Mouse (Mus musculus): Measurements from ENCODE around the gene Atp6v0c.
"Not testable (repeated sequence)": the region's sequence is repeated elsewhere in the genome, so short reads cannot be mapped to it uniquely, and the experiment has no call there.

Gene Atp6v0c

GRCm38 (mm10) chr17:24157121-24157520 lies 12.4 kb downstream of the Atp6v0c start:
- in situ Hi-C loops (cut with MboI, MseI): no loop called here

DNA sequence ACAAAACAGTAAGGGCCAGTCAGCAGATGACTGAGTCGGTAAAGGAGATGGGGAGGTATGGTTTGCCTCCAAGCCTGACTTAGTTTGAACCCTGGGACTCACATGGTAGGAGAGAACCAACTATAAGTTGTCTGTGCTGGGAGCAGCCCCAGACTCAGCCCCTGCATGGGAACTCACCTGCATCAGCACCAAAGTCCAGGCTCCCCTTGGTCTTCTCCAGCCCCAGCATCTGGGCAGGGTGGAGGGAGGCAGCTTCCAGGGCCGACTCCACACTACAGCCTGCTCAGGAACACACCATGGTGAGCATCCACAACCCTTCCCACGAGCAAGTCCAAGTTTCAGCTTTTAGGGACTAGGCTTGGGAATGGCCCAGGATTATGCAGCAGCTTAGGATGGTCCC lies 13.1 kb downstream of the Atp6v0c start:
- in situ Hi-C loops (cut with MboI, MseI): no loop called here

GRCm38 (mm10) chr17:24155742-24156141 lies 13.8 kb downstream of the Atp6v0c start:
- in situ Hi-C loops (cut with MboI, MseI): no loop called here

DNA sequence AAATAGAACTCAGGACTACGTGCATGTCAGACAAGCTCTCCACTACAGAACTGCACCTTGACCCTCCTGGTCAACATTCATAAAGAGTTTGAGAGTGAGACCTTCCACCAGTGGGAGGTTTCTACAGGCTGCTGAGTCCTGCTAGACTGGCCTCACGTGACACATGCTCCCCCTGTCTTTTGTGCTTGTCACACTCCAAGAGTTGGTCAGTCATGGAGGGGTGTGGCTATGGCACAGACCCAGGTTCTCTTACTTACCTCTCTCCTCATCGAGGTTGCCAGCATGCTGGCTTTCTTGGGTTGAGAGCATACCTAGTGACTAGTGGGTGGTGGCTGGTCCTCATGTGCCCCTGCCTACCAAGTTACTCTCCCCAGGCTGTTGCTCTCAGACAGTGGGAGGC lies 15.0 kb downstream of the Atp6v0c start:
- in situ Hi-C loops (cut with MboI, MseI): no loop called here

- in situ Hi-C loops (cut with MboI, MseI): no loop called here
Measured at GRCm38 (mm10) chr17:24151890-24152563, 17.5 kb downstream of the Atp6v0c start.

GRCm38 (mm10) chr17:24151382-24151781 lies 18.1 kb downstream of the Atp6v0c start:
- in situ Hi-C loops (cut with MboI, MseI): no loop called here

- in situ Hi-C loops (cut with MboI, MseI): no loop called here
Measured at GRCm38 (mm10) chr17:24150824-24151223, 18.7 kb downstream of the Atp6v0c start, which contains the start of gene Pdpk1. Pdpk1 (minus strand) TSS chr17:24150924.

GRCm38 (mm10) chr17:24149421-24149820 lies 20.1 kb downstream of the Atp6v0c start:
- in situ Hi-C loops (cut with MboI, MseI): loop anchor here (10.0 kb wide), 1 partner anchor 555 kb away; the partner anchor contains the start of gene Tbl3

DNA sequence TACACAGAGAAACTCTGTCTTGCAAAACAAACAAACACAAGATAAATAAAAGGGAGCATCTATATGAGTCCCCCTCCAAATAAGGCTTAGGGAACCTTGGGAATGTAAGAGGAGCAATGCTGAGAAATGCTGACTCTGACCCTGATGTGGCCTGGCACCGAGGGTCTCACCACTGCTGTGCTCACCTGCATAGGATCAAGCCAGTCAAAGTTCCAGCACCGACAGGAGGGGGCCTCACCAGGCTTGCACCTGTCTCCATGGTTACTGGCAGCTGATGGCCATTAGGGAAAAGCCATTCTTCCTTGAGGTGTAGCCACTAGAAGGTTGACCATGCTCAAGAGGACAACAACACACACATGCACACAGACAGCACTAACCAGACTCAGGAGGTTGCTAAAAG lies 26.6 kb downstream of the Atp6v0c start:
- in situ Hi-C loops (cut with MboI, MseI): loop anchor here (10.0 kb wide), 1 partner anchor 562 kb away; the partner anchor contains the start of gene Tbl3

DNA sequence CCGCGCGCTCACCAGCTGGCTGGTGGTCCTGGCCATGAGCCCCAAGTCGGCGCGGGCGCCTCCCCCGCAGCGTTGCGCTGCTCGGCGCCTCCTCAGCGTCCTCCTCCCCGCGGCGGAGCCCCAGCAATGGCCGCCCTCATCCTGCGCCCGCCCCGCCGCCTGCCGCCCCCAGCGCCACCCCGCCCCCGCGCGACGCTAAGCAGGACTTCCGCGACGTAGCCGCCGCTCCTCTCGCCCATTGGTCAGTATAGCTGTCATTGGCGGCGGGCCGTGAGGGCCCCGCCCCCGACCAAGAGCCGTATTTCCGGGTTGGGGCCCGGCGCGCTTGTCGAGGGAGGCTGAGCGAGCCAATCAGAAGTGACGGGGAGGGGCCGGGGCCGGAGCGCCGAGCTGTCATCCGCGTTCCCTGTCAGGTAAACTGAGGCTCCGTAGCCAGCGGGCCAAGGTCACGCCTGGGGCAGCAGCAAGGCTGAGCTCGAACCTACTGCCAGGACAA lies 28.0 kb downstream of the Atp6v0c start:
- in situ Hi-C loops (cut with MboI, MseI): loop anchor here (10.0 kb wide), 1 partner anchor 563 kb away; the partner anchor contains the start of gene Tbl3

DNA sequence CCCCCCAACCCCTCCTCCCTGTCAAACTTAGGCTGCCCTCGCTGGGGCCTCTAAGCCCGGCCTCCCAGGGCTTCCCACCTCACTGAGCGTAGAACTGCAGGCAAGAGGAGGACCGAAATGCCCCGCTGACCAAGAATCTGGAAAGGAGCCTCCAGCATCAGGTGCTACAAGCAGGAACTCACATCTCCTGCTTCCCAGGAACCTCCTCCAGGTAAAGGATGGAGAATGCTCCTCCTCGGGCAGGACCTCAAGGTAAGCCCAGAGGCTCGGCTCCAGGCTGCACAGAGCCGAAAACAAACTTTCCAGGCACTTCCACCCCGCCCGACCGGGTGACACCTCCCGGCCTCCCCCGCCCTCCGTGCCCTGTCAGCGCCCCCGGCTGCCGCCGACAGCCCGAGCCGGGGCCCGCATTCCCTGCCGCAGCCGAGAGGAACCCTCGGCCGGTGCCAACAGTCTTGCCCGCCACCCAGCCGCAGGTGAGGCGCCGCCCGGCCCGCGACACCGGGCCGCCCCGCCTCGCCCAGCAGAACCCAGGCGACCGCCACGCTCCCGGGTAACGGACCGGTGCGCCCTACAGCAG lies 28.6 kb downstream of the Atp6v0c start:
- in situ Hi-C loops (cut with MboI, MseI): loop anchor here (10.0 kb wide), 1 partner anchor 564 kb away; the partner anchor contains the start of gene Tbl3

GRCm38 (mm10) chr17:24139968-24140367 lies 29.5 kb downstream of the Atp6v0c start:
- in situ Hi-C loops (cut with MboI, MseI): loop anchor here (10.0 kb wide), 1 partner anchor 565 kb away; the partner anchor contains the start of gene Tbl3

- in situ Hi-C loops (cut with MboI, MseI): no loop called here
Measured at GRCm38 (mm10) chr17:24139256-24139655, 30.2 kb downstream of the Atp6v0c start.

- in situ Hi-C loops (cut with MboI, MseI): no loop called here
Measured at GRCm38 (mm10) chr17:24137226-24137880, 32.1 kb downstream of the Atp6v0c start.

DNA sequence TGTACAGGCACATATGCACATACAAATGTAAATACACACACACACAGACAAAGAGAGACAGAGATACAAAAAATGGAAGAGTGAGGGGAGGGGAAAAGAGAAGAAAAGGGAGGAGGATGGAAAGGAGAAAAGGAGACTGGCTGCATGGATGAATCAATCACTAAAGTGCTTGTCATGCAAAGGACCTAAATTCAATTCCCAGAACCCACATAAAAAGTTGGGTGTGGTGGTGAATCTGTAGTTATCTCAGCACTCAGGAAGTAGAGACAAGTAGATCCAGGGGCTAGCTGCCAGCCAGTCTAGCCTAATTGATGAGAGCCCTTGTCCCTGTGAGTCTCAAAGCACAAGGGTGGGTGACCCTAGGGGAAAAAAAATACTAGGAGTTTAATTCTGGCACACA lies 35.4 kb downstream of the Atp6v0c start:
- in situ Hi-C loops (cut with MboI, MseI): no loop called here

- in situ Hi-C loops (cut with MboI, MseI): not testable (repeated sequence)
Measured at GRCm38 (mm10) chr17:24132919-24133318, 36.6 kb downstream of the Atp6v0c start.

DNA sequence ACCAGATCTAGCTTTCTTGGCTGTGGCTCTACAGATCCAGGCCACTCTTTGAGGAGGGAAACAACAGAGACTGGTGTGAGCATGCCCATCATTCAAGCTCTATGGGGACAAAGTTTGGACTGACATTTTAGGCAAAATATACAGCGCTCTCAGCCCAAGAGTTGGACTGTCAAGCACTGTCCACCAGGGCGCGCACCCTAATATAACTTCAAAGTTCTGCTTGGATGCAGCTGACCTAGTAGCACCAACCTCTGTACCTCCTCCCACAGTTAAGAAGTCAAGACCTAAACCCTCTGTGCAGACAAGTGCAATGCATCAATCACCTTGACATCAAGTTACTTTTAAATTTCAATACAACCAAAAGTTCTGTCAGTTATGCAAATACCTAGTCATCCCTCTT lies 37.9 kb downstream of the Atp6v0c start:
- in situ Hi-C loops (cut with MboI, MseI): no loop called here

DNA sequence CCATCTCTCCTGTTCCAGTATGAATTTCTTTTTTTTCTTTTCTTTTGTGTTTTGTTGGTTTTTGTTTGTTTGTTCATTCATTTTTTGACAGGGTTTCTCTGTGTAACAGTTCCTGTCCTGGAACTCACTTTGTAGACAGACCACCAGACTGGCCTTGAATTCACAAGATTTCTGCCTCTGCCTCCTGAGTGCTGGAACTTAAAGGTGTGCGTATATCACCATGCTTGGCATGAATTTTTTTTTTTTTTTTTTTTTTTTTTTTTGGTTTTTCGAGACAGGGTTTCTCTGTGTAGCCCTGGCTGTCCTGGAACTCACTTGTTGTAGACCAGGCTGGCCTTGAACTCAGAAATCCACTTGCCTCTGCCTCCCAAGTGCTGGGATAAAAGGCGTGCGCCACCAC lies 40.3 kb downstream of the Atp6v0c start:
- in situ Hi-C loops (cut with MboI, MseI): not testable (repeated sequence)

DNA sequence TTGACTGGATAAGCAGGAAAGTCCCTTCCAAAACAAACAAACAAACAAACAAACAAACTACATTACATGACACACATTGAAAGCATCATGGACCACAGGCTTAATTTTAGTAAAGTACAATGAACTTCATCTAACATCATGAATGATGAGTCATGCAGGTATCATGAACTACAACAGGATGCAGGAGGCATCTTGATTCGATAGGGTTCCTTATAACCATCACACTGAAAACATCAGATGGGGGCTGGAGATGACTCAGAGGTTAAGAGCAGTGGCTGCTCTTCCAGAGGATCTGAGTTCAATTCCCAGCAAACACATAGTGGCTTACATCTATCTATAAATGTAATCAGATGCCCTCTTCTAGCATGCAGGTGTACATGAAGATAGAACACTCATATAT lies 41.9 kb downstream of the Atp6v0c start:
- in situ Hi-C loops (cut with MboI, MseI): no loop called here

DNA sequence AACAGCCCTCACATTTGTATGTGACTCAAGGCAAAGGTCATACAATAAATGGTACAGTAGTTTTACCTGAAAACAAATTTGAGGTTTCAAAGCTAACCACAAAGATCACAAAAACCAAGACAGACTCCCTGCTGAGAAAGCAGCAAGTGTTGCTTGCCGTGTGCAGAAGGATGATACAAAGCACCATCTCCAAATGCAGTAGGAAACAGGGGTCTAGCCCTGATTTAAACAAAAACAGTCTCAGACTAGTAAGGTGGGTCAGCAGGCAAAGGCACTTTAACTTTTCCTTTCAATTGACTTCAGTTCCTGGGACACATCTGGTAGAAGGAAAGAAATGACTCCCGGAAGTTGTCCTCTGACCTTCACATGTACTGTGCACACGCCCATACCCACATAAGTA lies 42.7 kb downstream of the Atp6v0c start:
- in situ Hi-C loops (cut with MboI, MseI): no loop called here

DNA sequence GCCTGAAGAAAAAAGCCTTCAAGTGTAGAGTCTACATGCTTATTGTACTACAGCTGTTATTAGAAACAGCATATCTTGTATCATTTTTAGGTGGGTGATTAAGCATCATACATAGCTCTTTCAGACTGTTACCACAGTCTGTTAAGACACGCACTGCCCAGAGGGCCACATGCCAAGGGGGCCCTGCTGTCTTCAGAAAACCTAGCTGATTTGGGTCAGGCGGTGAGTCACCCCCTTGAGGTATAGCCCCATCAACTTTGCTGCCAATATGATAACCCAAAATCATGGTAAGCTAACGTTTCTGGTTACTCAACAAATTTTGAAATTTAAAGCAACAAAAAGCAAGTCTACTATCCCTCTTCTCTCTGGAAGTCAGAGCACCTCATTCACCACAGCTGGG lies 50.1 kb downstream of the Atp6v0c start:
- in situ Hi-C loops (cut with MboI, MseI): no loop called here
